Mouse (Mus musculus): ENCODE data around the gene Rtl3.

DNA sequence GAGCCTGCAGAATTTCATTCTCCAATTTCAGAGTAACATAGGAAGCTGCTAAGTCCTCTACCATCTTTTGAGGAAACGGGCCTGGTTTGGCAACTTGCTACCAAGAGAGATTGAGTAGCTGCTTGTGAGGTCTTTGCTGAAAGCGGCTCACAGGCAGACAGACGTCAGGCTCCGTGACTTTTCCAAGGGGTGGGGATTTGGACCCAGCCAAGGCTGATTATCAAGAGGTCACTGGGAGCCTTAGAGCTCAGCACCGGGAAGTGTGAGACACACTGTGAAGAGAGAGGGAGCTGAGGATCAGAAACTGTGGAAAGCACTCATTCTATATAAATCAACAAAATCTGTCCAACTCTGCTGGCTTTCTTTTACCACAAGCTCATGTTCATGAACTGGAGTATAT lies 853 bp downstream of the Rtl3 start:
- TF ChIP-seq CTCF (IDR thresholded peaks at IDR 0.05; ENCODE audit: borderline replicate concordance, insufficient read depth, low read length) (no peak), POLR2A (IDR thresholded peaks at IDR 0.05; ENCODE audit: low read depth, low read length) (no peak)

All from embryonic fibroblast, embryonic 13.5 days (primary cell).